Mouse (Mus musculus) thymus, postnatal 25 days (tissue): ENCODE data around the gene Caly.

Experiments
- DNase-seq: peaks from one replicate; pipeline ENCODE4 v3.0.0; 2022

Gene Caly

DNA sequence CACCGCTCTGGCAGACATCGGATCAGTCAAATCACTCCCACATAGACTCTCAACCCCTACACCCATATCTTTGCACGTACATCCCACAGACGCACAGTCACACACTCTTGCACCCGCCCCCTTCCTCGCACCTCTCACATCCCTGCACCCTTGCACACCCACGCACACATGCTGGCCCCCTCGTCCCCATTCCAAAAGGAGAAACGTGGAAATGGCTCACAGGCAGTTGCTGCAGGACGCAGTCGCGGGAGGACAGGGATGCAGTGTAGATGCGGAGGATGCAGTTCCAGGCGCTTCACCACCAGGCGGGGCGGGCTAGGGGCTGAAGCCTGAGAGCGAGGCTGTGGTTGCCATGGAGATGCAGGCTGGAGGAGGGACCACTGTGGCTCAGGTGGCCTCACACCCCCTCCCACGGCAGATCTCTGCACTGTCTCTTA lies at the start of gene Caly:
Gene Caly (minus strand): TSS at position 307 of the 437 bp plus-strand sequence.
- peak; percentile 21 for DNase-seq

DNA sequence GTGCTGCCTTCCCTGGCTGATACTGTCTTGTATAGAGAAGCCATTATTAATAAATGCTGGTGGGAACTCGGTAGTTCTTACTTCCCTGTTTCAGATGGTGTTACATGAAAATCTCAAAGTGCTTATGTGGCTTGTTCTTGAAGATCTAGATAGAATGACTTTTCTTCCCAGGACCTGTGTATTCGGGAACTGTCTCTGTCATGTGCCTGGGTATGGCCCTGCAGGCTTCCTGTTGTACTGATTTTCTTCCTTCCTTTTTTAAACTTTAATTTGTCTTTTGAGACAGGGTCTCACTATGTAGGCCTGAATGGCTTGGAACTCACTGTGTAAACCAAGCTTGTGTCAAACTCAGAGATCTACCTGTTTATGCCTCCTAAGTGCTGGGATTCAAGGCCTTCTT lies 45.6 kb upstream of the Caly start:
- no peak for DNase-seq

DNA sequence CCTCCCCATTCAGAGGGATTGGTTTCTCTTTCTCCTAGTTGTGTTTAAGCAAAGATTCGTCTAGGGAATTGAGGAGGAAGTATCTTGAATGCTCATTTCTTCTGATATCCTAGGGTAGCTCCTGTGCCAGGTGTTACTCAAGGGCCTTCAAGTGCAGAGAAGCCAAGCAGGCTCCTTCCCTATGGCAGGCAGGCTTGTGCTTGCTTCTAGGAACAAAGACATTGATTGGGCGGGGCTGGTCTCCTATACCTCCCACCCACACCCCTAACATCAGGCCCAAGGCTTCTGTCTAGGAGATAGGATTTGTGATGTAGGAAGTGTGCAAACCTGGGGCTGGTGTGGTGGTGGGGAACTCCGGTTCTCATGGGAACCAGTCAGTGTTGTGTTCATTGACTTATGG lies 44.6 kb upstream of the Caly start:
- DNase-seq: no peak

DNA sequence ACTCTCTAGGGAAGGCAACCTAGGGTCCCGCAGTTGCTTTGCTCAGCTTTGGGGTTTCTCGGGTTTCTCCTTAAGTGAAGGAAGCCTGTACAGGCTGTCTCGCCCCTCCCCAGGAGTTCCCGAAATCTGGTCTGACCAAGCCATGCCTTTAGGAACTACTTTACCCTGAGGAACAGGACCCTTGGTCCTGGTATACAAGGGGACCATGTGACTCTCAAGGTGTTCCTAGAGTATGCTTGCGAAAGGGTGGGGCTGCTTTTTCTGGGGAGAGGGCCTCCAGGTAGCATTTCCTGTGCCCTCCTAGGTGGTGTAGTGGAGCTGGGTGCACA lies 43.6 kb upstream of the Caly start:
- DNase-seq: no peak

GRCm38 (mm10) chr7:140125278-140126021 lies 43.1 kb upstream of the Caly start:
- DNase-seq: peak; percentile 93

- DNase-seq: no peak
These were observed 42.0 kb upstream of the Caly start for GRCm38 (mm10) chr7:140124382-140124781.

GRCm38 (mm10) chr7:140122765-140123164 lies 40.4 kb upstream of the Caly start:
- no peak for DNase-seq

GRCm38 (mm10) chr7:140121338-140121910 lies 39.1 kb upstream of the Caly start:
- DNase-seq: no peak

DNA sequence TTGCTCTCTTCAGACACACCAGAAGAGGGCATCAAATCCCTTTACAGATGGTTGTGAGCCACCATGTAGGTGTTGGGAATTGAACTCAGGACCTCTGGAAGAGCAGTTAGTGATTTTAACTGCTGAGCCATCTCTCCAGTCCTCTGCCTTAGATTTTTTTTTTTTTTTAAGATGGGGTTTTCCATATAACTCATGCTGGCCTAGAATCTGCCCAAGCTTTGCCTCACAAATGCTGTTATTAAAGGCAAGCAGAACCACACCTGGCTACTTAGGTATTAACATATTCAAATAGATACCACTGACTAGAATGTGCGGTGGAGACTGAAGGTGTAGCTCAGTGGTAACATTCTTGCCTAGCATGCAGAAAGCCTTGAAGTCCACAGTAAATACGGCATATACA lies 38.1 kb upstream of the Caly start:
- no peak for DNase-seq

DNA sequence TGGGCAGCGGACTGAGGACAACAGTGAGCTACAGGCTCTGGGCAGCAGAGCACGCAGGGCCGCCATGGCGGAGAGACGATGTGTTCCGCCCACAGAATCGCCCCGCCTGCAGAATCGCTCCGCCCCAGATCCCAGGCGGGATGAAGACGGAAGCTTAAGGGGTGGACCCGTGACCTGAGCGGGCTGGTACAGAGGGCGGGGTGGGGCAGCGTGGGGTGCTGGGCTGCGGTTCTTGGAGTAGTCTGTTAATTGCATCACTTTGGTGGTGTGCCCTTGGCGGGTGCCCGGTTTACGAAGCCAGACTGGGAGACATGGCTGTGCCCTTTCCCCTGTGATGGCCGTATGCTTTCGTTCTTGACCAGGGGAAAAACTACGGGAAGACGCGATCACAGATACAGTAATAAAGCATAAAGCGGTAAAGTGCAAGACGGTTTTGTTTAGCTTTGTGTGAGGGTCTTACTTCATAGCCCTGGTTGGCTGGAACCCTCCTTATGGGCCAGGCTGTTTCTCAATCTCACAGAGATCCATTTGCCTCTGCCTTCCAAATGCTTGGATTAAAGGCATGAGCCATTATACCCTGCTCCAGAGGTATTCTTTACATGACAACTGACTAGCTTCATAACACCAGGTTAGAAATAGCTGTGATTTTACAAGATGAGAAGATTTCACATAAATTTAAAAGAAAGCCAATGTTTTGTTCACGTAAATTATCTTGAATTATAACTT lies 34.1 kb upstream of the Caly start, which contains the start of gene Echs1:
Gene Echs1 (minus strand): TSS at position 148 of the 726 bp plus-strand sequence.
- peak; percentile 88 for DNase-seq

GRCm38 (mm10) chr7:140115583-140116328 lies 33.4 kb upstream of the Caly start, which contains the start of gene Paox:
Gene Paox, plus strand, starts transcription at chr7:140115799.
- DNase-seq: peak; percentile 20

DNA sequence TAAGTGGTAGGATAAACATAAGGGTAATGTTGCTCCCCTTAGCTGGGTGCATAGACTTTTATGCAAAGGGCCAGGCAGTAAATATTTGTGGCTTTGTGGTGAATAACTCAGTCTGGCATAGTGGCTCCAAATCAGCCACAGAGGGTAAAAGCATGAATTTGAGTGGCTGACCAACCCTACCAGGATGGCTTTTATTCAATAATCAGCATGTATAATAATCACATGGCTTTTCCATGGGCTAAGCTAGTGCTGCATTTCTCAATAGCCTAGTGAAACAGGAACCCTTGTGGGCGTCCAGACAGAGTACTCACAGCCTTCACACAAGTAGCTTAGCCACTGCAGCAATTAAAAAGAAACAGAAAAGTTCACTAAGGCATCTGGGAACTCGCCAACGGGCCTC lies 29.6 kb upstream of the Caly start:
- no peak for DNase-seq

GRCm38 (mm10) chr7:140104009-140104408 lies 21.7 kb upstream of the Caly start:
- no peak for DNase-seq

DNA sequence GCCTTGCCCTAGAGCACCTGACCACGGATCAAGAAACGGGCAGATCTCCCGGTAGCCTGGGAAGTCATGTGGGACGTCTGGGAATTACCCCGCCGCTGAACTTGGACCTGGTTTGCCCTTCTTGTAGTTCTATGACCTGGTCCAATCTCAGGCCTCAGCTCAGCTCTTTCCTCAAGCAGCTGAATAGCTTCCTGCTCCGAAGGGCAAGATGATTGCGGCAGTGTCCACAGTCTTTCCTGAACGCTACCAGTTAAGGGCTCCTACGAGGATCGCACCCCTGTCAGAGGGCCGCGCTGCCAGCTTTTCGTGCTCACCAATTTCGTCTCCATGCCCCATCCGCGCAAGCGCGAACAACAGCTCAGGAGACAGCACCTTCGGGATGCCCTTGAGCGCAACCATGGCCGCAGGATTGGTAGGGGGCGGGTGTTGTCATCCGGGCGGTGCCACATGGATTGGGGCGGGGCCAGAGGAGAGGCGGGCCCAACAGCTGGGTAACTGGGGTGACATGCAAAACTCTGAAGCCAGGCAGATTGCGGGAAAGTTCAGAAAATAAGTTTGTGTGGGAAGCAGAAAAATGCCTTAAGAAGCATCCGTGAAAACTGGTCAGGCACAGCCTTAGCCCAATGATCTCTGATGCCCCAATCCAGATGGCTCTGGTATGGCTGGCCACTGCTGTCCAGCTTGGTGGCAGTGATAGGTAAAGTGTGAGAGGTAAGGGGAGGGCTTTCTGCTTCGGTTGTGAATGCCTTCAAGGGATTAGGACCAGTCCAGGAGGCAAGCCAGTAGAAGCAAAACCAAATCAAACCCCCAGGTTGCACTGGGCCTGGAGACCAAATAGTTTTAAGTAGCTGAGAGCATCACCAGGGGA lies 19.9 kb upstream of the Caly start, which contains the start of gene Fuom:
Gene Fuom (minus strand): TSS at position 449 of the 868 bp plus-strand sequence.
- DNase-seq: peak; percentile 87

- DNase-seq: no peak
These were observed 19.1 kb upstream of the Caly start for GRCm38 (mm10) chr7:140101498-140101897.

DNA sequence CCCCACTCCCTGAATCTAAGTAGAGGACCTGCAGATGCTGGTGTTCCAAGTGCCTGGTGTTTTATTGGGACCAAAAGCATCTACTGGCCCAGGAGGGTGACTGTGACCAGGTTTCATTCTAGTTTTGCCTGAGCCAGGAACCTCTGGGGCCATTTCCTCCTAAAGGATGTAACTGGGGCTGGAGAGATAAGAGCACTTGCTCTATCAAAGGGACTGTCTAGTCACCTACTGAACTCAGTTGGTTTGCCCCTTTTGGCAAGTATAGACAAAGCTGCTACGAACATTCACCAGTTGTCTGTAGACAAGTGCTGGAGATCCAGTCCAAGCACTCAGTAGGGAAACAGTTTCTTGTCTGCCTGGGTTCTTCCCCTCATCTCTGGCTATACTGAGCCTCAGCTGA lies 16.1 kb upstream of the Caly start:
- DNase-seq: no peak

- DNase-seq: no peak
These were observed 13.7 kb upstream of the Caly start for GRCm38 (mm10) chr7:140096055-140096454.

DNA sequence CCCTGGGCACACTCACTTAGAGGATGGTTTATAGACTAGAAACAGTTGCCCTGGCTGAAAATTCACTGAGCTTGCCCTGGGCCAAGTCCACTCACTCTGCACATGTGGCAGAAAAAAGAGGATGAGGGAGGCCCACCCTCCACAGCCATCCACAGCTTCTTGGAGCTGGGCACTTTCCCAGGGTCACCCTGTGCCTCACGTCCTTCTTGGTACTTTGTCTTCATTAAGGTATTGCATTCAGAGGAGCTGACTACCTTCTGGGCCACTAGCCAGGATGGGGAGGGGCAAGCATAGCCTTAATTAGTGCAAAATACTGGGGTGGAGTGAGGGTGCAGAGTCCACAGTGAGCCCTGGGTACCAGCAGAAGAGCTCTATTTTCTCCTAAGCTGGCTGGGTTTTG lies 13.2 kb upstream of the Caly start:
- DNase-seq: no peak

- DNase-seq: no peak
These were observed 12.6 kb upstream of the Caly start for GRCm38 (mm10) chr7:140094954-140095353.

- DNase-seq: no peak
These were observed 10.7 kb upstream of the Caly start, which contains the start of gene Prap1 for GRCm38 (mm10) chr7:140092924-140093528. Gene Prap1, plus strand, starts transcription at chr7:140093395.

DNA sequence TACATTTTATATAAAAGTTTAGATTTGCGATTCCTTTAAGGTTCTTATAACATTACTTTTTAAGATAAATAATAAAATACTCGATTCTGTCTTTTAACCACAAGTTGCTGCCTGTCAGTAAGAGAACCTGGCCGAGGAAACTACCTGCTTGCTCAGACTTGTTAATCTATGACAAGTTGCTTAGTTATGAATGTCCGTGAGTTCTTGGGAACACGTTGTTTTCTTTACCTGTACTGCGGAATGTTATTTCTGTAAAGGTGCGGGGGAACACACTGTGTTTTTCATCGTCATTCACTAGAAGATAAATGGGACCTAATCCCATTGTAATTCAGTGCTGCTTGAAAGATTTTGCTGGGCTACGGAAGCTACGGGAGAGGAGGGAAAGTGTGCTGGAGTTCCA lies 8.3 kb upstream of the Caly start:
- DNase-seq: no peak
